Mouse (Mus musculus): ENCODE measurements at regions not wholly inside any gene's neighbourhood (a gene's known extent, or its start where the extent isn't known, plus 50 kb on each side); places are given as distances from the start of the nearest gene placed in this dataset.

DNA sequence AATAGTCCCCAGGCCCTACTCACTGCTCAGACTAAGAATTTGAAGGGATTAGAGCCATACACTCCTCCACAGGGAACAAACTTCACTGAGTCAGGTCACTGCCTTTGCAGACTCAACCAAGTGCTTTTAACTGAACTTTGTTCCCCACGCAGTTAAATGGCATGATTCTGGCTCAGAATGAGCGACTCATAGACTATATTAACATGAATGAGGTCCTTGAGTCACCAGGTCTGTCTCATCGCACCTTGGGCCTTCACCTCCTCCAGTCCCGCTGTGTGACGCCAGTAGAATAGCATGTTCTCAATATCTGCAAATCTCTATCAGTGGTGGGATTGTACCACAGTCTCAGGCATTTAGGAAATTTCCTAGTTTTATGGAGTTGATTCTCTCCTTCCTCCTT is 153.1 kb downstream of the Pmp22 start:
- intact Hi-C loops (cut with DNase I), result no loop called here
- DNase-seq (ENCODE audit: extremely low spot score in 1 of 2, low spot score in 2 of 2), result no peak

DNA sequence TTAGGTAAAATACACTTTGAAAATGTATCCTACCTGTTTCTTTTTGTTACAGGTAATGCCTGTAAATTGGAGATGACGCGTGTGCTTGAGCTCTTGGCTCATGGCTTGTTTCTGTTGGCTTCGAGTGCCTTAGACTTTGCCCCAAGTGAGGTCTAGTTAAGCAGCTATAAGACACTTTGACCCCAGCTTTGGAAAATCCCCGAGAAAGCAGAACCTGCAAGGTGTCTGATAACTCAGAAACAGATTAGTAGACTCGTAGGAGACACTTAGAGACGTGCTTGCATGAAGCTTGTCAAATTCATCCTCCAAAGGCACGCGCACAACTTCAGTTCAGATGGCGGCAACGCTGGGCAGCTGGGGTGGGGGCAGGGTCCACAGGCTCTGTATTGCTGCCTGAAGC is 153.8 kb downstream of the Pmp22 start:
- intact Hi-C loops (cut with DNase I), result no loop called here

DNA sequence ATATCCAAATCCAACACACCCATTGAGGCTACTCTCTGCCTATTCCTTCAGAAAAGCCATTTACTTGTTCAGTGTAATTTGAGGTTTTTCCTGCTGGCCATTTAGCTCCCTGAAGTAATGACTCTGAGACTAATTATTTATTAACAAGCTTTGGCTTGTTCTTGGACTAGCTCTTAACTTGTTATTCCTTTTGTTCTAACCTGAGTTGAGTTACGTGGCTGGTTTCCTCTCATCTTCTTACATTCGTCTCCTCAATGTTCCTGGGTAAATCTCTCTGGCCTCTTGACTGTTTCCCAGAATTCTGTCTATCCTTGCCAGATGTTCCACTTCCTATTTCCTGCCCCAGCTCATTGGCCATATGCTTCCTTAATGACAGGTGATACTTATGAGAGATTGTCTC is 157.2 kb downstream of the Pmp22 start:
- DNase-seq (ENCODE audit: extremely low spot score in 1 of 2, low spot score in 2 of 2), result no peak
- intact Hi-C loops (cut with DNase I), result no loop called here

More for the DNA sequence above, 153.8 kb downstream of the Pmp22 start:
- DNase-seq (ENCODE audit: extremely low spot score in 1 of 2, low spot score in 2 of 2), result no peak

DNA sequence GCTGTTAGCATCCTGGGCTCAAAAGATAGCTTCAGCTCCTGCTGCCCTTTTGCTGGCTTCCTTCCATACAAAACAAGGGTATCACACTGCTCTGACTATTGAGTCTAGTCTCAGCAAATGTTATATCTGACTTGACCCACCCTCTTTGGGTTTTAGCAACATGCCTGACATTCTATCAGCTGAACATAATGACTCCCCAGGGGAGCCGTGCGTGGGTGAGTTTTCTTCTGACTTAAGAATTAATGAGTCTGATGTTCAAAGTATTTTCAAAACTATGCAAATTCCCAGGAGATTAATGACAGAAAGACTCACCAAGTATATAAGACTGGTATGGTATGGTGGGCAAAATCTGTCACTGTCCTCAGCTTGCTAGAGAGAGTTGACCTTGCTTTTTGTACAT is 159.0 kb downstream of the Pmp22 start:
- intact Hi-C loops (cut with DNase I), result no loop called here
- DNase-seq (ENCODE audit: extremely low spot score in 1 of 2, low spot score in 2 of 2), result no peak

DNA sequence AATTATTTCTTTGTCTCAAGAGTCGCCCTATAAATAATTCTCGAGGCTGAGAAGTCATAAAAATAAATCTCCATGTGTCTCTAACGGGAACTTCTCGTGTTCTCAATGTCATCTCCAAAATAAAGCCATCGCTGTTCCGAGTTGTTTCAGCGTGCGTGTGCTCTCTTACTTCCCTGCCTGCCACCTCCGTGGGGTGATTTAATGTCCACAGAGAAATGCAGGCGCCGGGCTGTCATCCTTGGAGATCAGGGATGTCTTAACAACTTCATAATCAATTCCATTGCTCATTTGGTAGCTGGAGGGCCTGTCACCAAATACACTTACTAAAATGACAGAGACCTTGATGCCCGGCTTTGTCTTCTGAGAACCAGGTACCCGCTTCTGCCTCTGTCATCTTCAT is 161.8 kb downstream of the Pmp22 start:
- DNase-seq (ENCODE audit: extremely low spot score in 1 of 2, low spot score in 2 of 2), result no peak
- intact Hi-C loops (cut with DNase I), result no loop called here

DNA sequence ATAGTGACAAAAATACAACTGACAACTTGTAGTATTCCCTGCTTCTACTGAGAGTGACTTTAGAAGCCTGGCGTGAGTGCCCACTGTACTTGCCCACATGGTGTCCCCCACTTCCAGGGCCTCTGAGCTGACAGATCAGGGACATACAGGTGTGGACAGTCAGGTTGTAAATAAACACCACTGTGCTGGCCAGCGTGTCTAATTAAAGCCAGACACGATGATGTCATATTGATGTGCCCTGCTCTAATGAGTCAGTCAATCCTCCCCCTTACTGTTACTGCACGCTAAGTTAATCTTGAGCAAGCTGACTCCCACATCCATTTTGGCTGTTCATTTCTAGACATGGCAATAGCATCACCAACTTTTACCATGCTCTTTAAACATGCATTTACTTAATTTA is 164.7 kb downstream of the Pmp22 start:
- intact Hi-C loops (cut with DNase I), result no loop called here

DNA sequence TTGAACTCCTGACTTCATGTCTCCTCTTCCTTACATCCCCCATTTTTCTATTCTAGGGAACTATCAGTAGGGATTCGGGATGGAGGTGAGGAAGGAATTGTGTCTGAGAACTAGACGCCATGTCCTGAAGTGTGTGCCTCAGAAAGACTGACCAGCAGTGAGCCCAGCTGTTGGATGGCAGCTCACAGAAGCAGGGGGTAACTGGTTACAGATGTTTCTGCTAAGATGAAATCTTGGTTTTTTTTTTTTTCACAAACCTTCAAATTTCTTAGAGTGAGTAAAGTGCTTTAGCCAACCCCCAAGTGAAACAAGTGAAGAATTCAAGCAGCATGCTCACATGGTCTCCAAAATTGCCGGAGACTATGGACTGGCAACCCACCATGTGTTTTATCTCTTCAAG is 165.7 kb downstream of the Pmp22 start:
- intact Hi-C loops (cut with DNase I), result no loop called here
- no peak for DNase-seq (ENCODE audit: extremely low spot score in 1 of 2, low spot score in 2 of 2)

More for the DNA sequence above, 164.7 kb downstream of the Pmp22 start:
- no peak for DNase-seq (ENCODE audit: extremely low spot score in 1 of 2, low spot score in 2 of 2)

DNA sequence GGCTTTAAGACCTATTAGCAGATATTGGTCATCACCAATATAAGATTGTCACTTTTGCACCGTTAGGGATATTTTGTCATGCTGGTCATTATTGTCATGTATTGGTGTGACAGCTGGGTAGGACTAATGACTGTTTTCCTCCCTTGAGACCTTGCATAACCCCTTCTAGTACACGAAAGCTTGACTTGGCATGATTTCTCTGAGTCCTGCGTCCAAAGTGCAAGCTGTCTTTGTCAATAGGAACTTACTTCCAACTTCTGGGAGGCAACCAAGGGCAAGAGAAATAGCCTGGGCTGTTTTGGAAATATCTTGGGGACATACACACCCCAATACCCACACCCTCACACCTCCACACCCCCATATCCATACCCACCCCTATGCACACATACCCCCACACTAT is 167.7 kb downstream of the Pmp22 start:
- intact Hi-C loops (cut with DNase I), result no loop called here
- DNase-seq (ENCODE audit: extremely low spot score in 1 of 2, low spot score in 2 of 2), result no peak

DNA sequence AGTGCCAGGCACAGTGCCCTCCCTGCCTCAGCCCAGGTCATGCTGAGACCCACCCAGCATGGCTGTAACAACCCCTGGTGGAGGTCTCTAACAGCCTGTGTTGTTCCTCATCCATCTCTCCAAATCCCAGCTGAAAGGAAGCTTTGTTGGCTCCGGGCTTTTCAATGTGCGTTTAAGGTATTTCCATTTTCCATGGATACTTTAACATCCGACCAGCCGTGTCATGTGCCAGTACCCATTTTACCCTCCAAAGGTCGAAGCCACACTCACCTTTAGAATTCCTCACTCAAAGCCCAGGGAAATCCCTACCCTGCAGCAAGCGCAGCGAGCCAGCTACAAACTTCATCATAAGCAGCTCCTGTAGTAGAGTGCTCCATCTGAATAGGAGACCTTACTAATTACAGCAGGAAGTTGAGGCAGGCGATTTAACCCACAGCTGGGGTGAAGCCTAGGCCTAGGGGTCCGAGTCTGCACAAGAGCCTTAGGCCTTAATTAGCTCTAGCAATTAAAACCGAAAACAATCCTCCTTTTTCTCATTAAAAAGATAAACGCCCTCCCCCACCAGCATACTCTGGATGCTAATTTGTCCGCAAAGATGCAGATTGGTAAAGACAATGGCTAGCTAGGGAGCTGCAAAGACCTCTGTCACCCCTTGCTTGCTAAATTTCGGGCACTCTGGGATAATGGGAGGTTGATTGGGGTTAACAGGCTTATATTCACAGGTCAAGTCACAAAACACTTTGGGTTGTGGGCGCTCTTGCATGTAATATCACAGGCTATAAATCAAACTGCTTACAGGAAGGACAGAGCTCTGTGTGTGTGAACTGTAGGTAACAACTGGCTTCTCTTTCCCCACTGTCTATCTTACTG is 171.2 kb downstream of the Pmp22 start:
- DNase-seq (ENCODE audit: extremely low spot score in 1 of 2, low spot score in 2 of 2), result no peak
- intact Hi-C loops (cut with DNase I), result no loop called here

DNA sequence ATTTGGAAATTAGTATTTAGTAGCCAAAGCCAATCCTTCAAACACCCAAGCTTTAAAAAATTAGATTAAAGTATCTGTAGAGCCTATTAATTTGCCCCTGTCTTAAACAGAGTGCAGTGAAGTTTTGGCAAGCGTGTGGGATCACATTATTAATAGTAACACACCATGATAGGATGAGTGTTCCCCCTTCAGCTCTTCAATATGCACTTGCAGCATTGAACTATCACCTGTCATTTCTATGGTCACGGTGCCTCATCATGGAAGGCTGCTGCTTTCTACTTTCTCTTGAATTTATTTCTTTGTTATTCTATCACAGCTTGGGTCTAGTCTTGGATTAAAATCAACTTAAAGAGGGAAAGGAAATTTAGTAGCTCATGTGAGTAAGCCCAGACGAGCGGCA is 196.4 kb downstream of the Pmp22 start:
- intact Hi-C loops (cut with DNase I), result no loop called here
- DNase-seq (ENCODE audit: extremely low spot score in 1 of 2, low spot score in 2 of 2), result no peak

DNA sequence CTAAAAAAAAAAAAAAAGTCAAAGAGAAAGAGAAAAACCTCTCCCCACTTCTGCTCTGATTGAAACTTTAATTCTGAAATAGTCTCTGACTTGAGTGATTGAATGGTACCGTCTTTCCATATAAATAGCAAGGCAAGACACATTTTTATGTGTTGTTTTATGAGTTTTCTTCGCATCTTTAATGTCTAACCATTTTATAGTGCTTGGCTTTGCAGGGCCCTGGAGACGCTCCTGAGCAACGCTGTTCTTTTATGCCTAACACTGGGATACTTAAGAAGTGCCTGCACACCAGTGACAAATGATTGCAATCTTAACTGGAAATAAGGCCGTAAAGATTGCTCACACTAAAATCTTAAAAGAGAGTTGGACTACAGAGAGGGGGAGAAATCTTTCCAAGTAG is 198.1 kb downstream of the Pmp22 start:
- DNase-seq (ENCODE audit: extremely low spot score in 1 of 2, low spot score in 2 of 2), result no peak
- intact Hi-C loops (cut with DNase I), result no loop called here

DNA sequence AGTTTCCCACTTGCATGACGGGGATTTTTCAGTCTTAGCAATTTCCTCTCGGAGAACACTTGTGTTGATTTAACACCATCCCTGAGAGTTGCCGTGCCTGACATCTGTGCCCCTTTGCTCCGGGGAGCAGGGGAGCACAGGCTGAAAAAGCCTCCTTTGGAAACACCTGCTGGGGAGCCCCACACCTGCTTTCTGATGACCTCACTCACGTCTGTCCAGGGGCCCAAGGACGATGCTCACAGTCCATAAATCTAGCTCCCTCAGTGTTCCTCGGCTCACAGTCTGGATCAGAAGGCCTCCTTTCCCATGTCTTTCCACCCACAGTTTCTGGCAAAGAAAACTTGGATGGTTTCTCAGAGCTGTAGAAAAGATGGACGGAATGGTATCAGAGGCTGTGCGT is 208.7 kb downstream of the Pmp22 start:
- intact Hi-C loops (cut with DNase I), result no loop called here
- no peak for DNase-seq (ENCODE audit: extremely low spot score in 1 of 2, low spot score in 2 of 2)

DNA sequence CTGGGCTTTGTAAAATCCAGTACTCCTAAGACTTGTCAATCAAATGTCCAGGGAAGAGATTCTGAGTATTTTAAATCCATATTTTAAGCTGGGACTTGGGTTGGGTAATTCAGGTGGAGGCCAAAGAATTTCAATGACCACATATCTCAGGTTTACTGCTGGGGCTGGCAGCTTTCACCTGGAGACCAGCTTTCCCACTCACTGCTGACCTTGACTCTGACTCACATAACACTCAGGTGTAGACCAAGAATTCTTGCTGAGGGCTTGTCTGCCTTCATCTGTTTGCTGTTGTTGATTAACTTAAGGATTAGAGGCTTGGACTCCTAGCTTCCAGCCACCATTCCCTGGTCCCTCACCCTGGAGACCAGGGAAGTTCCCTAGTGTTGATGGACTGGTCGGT is 209.5 kb downstream of the Pmp22 start:
- DNase-seq (ENCODE audit: extremely low spot score in 1 of 2, low spot score in 2 of 2), result no peak
- intact Hi-C loops (cut with DNase I), result no loop called here

DNA sequence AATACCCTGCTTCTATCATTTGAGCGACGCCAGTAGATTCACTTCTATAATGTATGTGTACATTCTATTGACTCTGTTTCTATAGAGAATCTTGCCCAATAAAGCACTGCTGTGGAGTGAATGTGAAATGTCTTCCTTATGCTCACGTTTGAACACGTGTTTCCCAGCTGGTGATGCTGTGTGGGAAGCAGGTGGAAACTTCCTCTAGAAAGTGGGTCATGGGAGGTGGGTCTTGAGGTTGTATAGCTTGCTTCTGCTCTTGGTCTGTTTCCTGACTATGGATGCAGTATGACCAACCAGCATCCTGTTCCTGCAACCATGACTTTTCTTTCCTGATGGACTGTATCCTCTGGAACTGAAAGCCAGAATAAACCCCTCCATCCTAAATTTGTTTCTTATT is 216.9 kb downstream of the Pmp22 start:
- intact Hi-C loops (cut with DNase I), result no loop called here
- no peak for DNase-seq (ENCODE audit: extremely low spot score in 1 of 2, low spot score in 2 of 2)

DNA sequence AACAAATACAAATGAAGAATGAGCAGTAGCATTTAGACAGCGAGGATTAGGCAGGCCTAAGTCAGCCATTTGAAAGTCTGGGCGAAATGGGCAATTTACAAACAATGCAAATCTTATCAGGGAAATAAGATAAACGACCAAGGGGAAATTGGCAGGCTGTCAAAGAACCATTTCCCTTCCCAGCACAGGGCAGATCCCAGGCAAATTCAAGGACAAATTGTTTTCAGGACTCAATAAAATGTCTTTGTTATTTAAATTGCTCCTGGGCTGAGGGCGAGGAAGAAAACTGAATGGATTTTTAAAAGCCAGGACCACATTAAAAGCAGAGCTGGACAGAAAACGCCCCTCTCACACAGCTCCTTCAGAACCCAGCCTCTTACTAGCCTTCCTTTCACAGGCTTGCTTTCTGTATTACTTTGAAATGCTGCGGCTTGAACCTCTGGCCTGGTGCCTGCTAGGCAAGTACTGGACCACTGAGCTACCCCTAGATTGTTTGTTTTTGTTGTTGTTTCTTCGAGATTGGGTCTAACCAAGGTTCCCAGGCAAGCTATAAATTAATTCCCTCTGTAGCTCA is 221.4 kb downstream of the Pmp22 start:
- intact Hi-C loops (cut with DNase I), result no loop called here
- DNase-seq (ENCODE audit: extremely low spot score in 1 of 2, low spot score in 2 of 2), result peak in 1 of 2 experiments; percentile 21

DNA sequence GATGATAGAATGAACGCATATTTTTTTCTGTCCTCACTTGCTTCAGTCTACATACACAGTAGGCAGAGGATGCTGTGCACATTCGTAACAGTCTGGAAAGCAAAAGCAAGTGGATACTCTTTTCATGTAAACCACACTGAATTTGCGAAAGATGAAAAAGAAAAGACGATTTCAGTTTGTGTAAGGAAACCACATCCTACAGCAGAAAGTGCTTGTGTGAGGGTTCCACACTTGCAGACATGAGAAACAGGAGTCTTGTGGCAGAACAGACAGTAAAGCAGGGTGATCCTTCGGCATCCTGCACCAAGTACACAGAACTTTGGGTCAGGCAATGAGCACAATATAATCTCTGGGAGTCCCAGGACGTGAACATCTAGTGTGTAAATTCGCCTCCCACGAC is 223.2 kb downstream of the Pmp22 start:
- no peak for DNase-seq (ENCODE audit: extremely low spot score in 1 of 2, low spot score in 2 of 2)
- intact Hi-C loops (cut with DNase I), result no loop called here

DNA sequence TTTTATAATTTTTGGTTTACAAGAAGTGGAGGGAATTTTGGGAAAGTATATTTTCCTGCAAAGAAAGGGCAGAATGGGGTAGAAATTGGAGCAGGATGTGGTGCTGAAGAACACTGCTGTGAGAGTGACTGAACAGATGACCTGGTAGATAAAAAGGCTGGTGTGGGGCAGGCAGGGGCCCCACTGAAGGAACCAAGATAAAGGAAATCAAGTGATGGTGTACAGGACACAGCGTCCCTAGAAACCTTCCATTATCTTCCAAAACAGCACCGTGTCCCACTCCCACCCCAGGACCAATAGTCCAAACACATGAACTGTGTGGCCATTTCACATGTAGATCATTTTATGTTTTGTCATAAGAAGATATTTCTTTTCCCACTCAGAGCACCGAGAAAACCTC is 224.2 kb downstream of the Pmp22 start:
- intact Hi-C loops (cut with DNase I), result no loop called here
- DNase-seq (ENCODE audit: extremely low spot score in 1 of 2, low spot score in 2 of 2), result no peak

DNA sequence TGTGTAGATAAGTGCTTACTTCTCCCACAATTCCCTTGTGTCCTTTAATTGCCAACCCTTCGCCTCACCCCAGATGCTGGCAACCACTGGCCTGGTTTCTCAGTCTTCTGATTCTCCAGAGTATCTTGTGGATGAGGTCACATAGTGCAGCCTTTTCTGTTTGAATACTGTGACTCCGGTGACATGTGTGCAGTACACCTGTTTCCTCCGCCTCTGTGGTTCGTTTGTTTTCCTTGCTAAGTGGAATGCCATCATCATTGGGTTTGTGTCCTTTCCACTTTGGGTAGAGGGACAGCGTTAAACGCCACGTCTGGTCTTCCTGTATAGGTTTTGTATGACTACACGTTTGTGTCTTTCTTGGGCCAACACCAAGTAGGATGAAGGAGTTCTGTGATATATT is 224.9 kb downstream of the Pmp22 start:
- DNase-seq (ENCODE audit: extremely low spot score in 1 of 2, low spot score in 2 of 2), result no peak
- intact Hi-C loops (cut with DNase I), result no loop called here

DNA sequence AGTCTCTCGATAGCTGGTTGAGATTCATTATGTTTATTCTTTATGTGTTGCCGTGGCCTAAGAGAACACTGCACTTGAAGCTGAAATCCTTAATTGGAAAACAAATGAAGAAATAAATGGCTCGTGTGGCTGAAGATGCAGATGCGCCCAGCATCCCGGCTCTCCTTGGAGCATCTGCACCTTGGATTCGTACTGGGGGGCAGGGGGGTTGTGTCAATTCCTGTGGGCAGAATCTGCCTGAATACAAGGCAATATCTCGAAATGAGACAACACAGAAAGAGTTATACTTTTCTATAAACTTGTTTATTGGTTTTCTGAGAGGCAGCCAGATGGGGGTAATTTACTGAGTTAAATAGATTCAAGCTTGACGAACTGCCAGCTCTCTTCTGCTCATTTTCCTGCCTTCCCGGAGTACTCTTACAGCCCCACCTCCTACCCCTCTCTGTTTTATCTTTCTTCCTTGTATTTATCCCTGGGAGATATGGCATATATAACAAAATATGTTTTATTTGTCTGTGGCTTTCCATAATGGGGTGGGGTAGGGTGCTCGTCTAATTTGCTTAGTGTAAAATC is 229.1 kb downstream of the Pmp22 start:
- intact Hi-C loops (cut with DNase I), result no loop called here
- DNase-seq (ENCODE audit: extremely low spot score in 1 of 2, low spot score in 2 of 2), result no peak

DNA sequence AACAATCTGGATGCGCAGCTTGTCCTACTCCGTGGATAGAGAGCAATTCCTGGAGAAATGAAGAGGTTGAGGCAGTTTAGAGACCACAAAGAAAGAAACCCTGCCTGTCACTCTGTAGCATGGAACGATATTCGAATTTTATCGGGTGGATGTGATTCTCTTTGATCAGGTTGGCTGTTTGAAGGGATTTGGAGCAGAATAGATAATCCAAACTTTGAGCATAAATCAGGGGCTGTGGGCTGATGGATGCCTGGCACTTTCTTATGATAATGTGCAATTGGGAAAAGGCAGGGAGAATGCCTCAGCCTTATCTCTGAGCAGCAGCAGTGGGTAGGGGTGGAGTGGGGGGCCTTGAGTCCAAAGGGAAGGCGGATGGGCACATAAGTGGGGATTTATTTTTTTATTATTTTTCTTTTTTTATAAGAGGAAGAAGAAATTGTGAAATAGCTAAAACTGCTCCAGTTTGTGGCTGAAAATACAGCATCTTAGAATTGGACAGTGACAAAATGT is 239.0 kb downstream of the Pmp22 start:
- intact Hi-C loops (cut with DNase I), result no loop called here
- no peak for DNase-seq (ENCODE audit: extremely low spot score in 1 of 2, low spot score in 2 of 2)
